Mouse (Mus musculus) bone marrow macrophage, adult 2 months (primary cell): ENCODE data around the gene Gm16867.
"Not testable (repeated sequence)": the region's sequence is repeated elsewhere in the genome, so short reads cannot be mapped to it uniquely, and the experiment has no call there.

ENCODE experiments used
- CTCF ChIP-seq: IDR thresholded peaks from 2 replicates; pipeline ENCODE4 v1.5.1; 2012; ENCODE audit warnings: low read depth, mild to moderate bottlenecking, low read length, moderate library complexity
- POLR2A ChIP-seq: IDR thresholded peaks from 2 replicates; pipeline ENCODE4 v1.6.1; 2012; ENCODE audit warnings: mild to moderate bottlenecking, low read depth, low read length, borderline replicate concordance

- not testable (repeated sequence) for TF ChIP-seq CTCF, POLR2A
These were observed 29.1 kb downstream of the Gm16867 start for GRCm38 (mm10) chr14:69473941-69474646.
